Mouse (Mus musculus): ENCODE results near the gene Hnrnpd. TPM values are rescaled to one million over a fixed set of nuclear protein-coding genes. Genes with fewer than 3 reads are reported as not detected.

Hnrnpd gene
- total and polyA plus RNA-seq, 2 experiments from 2014 or later = 16.0 to 35.5 TPM

- Histone ChIP-seq H3K36me3 (replicated peaks; ENCODE audit: control insufficient read depth, insufficient read depth, low read length) (no peaks in the 10 kb centered on the region), H3K4me1 (ENCODE audit: control insufficient read depth, insufficient read depth) (peaks cover 16% of the 10 kb centered on the region), H3K9me3 (replicated peaks; ENCODE audit: control insufficient read depth, low read length) (no peaks in the 10 kb centered on the region), H3K27me3 (ENCODE audit: control insufficient read depth, insufficient read depth, low read length) (no peaks in the 10 kb centered on the region), H3K27ac (ENCODE audit: low read depth) (no peak overlapping the region), H3K4me2 (ENCODE audit: low read depth, low read length) (no peak overlapping the region), H3K4me3 (ENCODE audit: low read depth, low read length) (no peak overlapping the region), H3K9ac (replicated peaks; ENCODE audit: low read depth, low read length) (no peak overlapping the region)
- TF ChIP-seq CTCF (IDR thresholded peaks at IDR 0.05; ENCODE audit: low read depth) = no peak
- TF ChIP-seq EP300 (IDR thresholded peaks at IDR 0.05; ENCODE audit: low read depth) = no peak
- DNase-seq (ENCODE audit: low spot score) (no peak), ATAC-seq (ENCODE audit: insufficient read depth, low read depth) (no peak)
- WGBS = 60% methylated on average over 3 of the region's 3 CpGs
Observed at GRCm38 (mm10) chr5:100008485-100008884, 29.7 kb upstream of the Hnrnpd start.

DNA sequence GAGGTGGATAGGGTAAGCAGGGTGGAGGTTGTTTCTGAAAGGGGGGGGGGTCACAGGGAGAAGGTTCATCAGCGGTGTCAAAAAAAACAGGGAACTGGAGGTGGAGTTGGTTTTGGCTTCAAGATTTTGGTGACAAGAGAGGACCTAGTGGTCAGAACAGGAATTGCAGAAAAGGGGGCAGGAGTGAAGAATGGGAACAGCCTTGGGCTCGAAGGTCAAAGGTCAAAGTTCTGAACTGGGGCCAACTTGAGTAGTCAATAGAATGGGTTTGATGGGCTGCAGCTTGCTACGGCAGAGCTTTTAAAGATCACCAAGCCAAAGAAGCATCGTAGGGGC, 28.3 kb upstream of the Hnrnpd start:
- 89% methylated on average over 4 of the region's 4 CpGs for WGBS
- H3K36me3 ChIP-seq (replicated peaks; ENCODE audit: control insufficient read depth, insufficient read depth, low read length) = no peaks in the 10 kb centered on the region

GRCm38 (mm10) chr5:100006324-100007039, 27.7 kb upstream of the Hnrnpd start:
- Histone ChIP-seq H3K9ac (replicated peaks; ENCODE audit: low read depth, low read length) (no peak overlapping the region), H3K27me3 (ENCODE audit: control insufficient read depth, insufficient read depth, low read length) (no peaks in the 10 kb centered on the region), H3K4me2 (ENCODE audit: low read depth, low read length) (no peak overlapping the region), H3K36me3 (replicated peaks; ENCODE audit: control insufficient read depth, insufficient read depth, low read length) (no peaks in the 10 kb centered on the region), H3K4me1 (ENCODE audit: control insufficient read depth, insufficient read depth) (peaks cover 12% of the 10 kb centered on the region), H3K4me3 (ENCODE audit: low read depth, low read length) (no peak overlapping the region), H3K9me3 (replicated peaks; ENCODE audit: control insufficient read depth, low read length) (no peaks in the 10 kb centered on the region), H3K27ac (ENCODE audit: low read depth) (peak overlapping the region; percentile 32; the same call in 1 of the 2 replicates)
- ATAC-seq (ENCODE audit: insufficient read depth, low read depth) = peak; percentile 18; the same call in 1 of the 2 replicates
- TF ChIP-seq EP300 (IDR thresholded peaks at IDR 0.05; ENCODE audit: low read depth) = no peak
- TF ChIP-seq CTCF (IDR thresholded peaks at IDR 0.05; ENCODE audit: low read depth) = no peak
- WGBS = 58% methylated on average over 4 of the region's 4 CpGs
- no peak for DNase-seq (ENCODE audit: low spot score)

More for the DNA sequence above, 28.3 kb upstream of the Hnrnpd start:
- H3K27ac ChIP-seq (ENCODE audit: low read depth) = no peak overlapping the region
- no peak overlapping the region for H3K9ac ChIP-seq (replicated peaks; ENCODE audit: low read depth, low read length)
- H3K27me3 ChIP-seq (ENCODE audit: control insufficient read depth, insufficient read depth, low read length) = no peaks in the 10 kb centered on the region
- no peak overlapping the region for H3K4me3 ChIP-seq (ENCODE audit: low read depth, low read length)
- H3K4me1 ChIP-seq (ENCODE audit: control insufficient read depth, insufficient read depth) = peaks cover 14% of the 10 kb centered on the region
- DNase-seq (ENCODE audit: low spot score) = no peak
- no peak for ATAC-seq (ENCODE audit: insufficient read depth, low read depth)
- H3K4me2 ChIP-seq (ENCODE audit: low read depth, low read length) = no peak overlapping the region
- TF ChIP-seq EP300 (IDR thresholded peaks at IDR 0.05; ENCODE audit: low read depth) = no peak
- TF ChIP-seq CTCF (IDR thresholded peaks at IDR 0.05; ENCODE audit: low read depth) = no peak
- no peaks in the 10 kb centered on the region for H3K9me3 ChIP-seq (replicated peaks; ENCODE audit: control insufficient read depth, low read length)

DNA sequence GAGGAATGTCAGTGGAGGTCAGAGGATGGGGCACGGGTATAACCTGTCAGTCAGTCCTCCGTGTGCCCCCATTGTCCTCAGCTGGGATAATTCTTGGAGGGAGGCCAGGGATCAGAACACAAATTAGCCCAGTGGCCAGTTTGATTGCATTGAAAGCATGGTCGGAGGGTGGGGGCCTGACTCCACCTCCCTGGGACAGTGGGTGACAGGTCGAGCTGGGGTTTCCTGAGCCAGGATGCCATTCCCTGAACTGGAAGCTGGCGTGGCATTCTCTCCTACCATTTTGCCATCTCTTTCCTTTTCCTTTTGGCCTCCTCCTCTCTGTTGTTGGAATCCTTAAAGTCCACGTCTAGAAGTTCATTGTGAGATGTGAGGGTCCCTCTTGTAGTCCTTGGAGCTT, 27.2 kb upstream of the Hnrnpd start:
- no peaks in the 10 kb centered on the region for H3K9me3 ChIP-seq (replicated peaks; ENCODE audit: control insufficient read depth, low read length)
- H3K4me3 ChIP-seq (ENCODE audit: low read depth, low read length) = no peak overlapping the region
- DNase-seq (ENCODE audit: low spot score) (no peak), ATAC-seq (ENCODE audit: insufficient read depth, low read depth) (peak; percentile 17)
- H3K4me2 ChIP-seq (ENCODE audit: low read depth, low read length) = no peak overlapping the region
- H3K4me1 ChIP-seq (ENCODE audit: control insufficient read depth, insufficient read depth) = peaks cover 12% of the 10 kb centered on the region
- peak overlapping the region; percentile 32; the same call in 1 of the 2 replicates for H3K27ac ChIP-seq (ENCODE audit: low read depth)
- no peaks in the 10 kb centered on the region for H3K36me3 ChIP-seq (replicated peaks; ENCODE audit: control insufficient read depth, insufficient read depth, low read length)
- no peaks in the 10 kb centered on the region for H3K27me3 ChIP-seq (ENCODE audit: control insufficient read depth, insufficient read depth, low read length)
- TF ChIP-seq CTCF (IDR thresholded peaks at IDR 0.05; ENCODE audit: low read depth) (no peak), EP300 (IDR thresholded peaks at IDR 0.05; ENCODE audit: low read depth) (no peak)
- 46% methylated on average over 6 of the region's 6 CpGs for WGBS
- H3K9ac ChIP-seq (replicated peaks; ENCODE audit: low read depth, low read length) = no peak overlapping the region

- peak; percentile 4; the same call in 1 of the 2 replicates for ATAC-seq (ENCODE audit: insufficient read depth, low read depth)
- no peak overlapping the region for H3K27ac ChIP-seq (ENCODE audit: low read depth)
- no peak for DNase-seq (ENCODE audit: low spot score)
Observed at GRCm38 (mm10) chr5:100005431-100005830, 26.7 kb upstream of the Hnrnpd start.

GRCm38 (mm10) chr5:100003895-100004294, 25.2 kb upstream of the Hnrnpd start:
- no peaks in the 10 kb centered on the region for H3K36me3 ChIP-seq (replicated peaks; ENCODE audit: control insufficient read depth, insufficient read depth, low read length)
- no peak overlapping the region for H3K27ac ChIP-seq (ENCODE audit: low read depth)
- H3K9ac ChIP-seq (replicated peaks; ENCODE audit: low read depth, low read length) = no peak overlapping the region
- WGBS = 78% methylated on average over 4 of the region's 4 CpGs
- H3K4me3 ChIP-seq (ENCODE audit: low read depth, low read length) = no peak overlapping the region
- H3K4me2 ChIP-seq (ENCODE audit: low read depth, low read length) = no peak overlapping the region
- no peak for ATAC-seq (ENCODE audit: insufficient read depth, low read depth)
- no peak for TF ChIP-seq EP300 (IDR thresholded peaks at IDR 0.05; ENCODE audit: low read depth)
- no peak for TF ChIP-seq CTCF (IDR thresholded peaks at IDR 0.05; ENCODE audit: low read depth)
- no peaks in the 10 kb centered on the region for H3K27me3 ChIP-seq (ENCODE audit: control insufficient read depth, insufficient read depth, low read length)
- peaks cover 12% of the 10 kb centered on the region for H3K4me1 ChIP-seq (ENCODE audit: control insufficient read depth, insufficient read depth)
- no peak for DNase-seq (ENCODE audit: low spot score)
- H3K9me3 ChIP-seq (replicated peaks; ENCODE audit: control insufficient read depth, low read length) = no peaks in the 10 kb centered on the region

More at GRCm38 (mm10) chr5:100005431-100005830, 26.7 kb upstream of the Hnrnpd start:
- H3K4me3 ChIP-seq (ENCODE audit: low read depth, low read length) = no peak overlapping the region
- no peaks in the 10 kb centered on the region for H3K27me3 ChIP-seq (ENCODE audit: control insufficient read depth, insufficient read depth, low read length)
- H3K9me3 ChIP-seq (replicated peaks; ENCODE audit: control insufficient read depth, low read length) = no peaks in the 10 kb centered on the region
- no peak overlapping the region for H3K4me2 ChIP-seq (ENCODE audit: low read depth, low read length)
- no peak overlapping the region for H3K9ac ChIP-seq (replicated peaks; ENCODE audit: low read depth, low read length)
- TF ChIP-seq CTCF (IDR thresholded peaks at IDR 0.05; ENCODE audit: low read depth) = no peak
- TF ChIP-seq EP300 (IDR thresholded peaks at IDR 0.05; ENCODE audit: low read depth) = no peak
- H3K4me1 ChIP-seq (ENCODE audit: control insufficient read depth, insufficient read depth) = peaks cover 12% of the 10 kb centered on the region
- WGBS = 25% methylated on average over 3 of the region's 3 CpGs
- no peaks in the 10 kb centered on the region for H3K36me3 ChIP-seq (replicated peaks; ENCODE audit: control insufficient read depth, insufficient read depth, low read length)

All from heart, postnatal 0 days (tissue).